Mouse (Mus musculus) heart, postnatal 10 days (tissue): ENCODE data around the gene Herc1. TPM values are rescaled to one million over a fixed set of nuclear protein-coding genes. Genes with fewer than 3 reads are reported as not detected.

Source experiments
- DNase-seq, 2 experiments: peaks; one replicate each; pipeline ENCODE4 v3.0.0; 2021
- intact Hi-C: fragments of 180-260 bp; cut with DNase I; formaldehyde crosslinking; loops from one replicate; pipeline ENCODE4 v1.15.1; 2025
- total RNA-seq, 2 experiments: library from RNA; stranded (reverse); gene quantifications; 2 replicates each; pipeline ENCODE4 v1.2.3; 2021

The Herc1 gene
- total RNA-seq, 2 experiments from 2014 or later: 48.3 to 50.4 TPM

DNA sequence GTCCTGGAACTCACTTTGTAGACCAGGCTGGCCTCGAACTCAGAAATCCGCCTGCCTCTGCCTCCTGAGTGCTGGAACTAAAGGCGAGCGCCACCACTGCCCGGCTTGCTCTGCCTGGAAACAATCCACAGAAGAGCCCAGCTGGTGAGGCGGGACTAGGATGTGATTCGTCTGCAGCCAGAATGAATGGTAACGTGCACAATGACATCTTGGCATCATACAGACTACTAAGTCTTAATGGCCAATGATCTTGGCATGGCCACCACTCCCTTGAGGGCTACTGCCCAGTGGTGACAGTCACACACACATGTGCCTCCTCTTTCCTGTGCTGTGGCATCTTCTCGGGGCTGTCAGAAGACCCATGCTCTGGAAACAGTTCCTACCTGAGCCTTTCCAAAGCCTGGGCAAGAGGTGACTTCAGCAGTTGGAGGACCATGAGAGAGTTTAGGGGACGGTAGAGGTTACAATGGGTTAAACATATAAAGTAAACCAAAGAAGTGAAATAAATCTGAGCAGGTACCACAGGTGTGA, 165.5 kb downstream of the Herc1 start:
- peak in 1 of 2 experiments; percentile 24 for DNase-seq
- intact Hi-C loops: loop anchor here (2.0 to 5.0 kb wide), 2 partner anchors 77 to 97 kb away; partner anchors contain the start of gene Usp3

DNA sequence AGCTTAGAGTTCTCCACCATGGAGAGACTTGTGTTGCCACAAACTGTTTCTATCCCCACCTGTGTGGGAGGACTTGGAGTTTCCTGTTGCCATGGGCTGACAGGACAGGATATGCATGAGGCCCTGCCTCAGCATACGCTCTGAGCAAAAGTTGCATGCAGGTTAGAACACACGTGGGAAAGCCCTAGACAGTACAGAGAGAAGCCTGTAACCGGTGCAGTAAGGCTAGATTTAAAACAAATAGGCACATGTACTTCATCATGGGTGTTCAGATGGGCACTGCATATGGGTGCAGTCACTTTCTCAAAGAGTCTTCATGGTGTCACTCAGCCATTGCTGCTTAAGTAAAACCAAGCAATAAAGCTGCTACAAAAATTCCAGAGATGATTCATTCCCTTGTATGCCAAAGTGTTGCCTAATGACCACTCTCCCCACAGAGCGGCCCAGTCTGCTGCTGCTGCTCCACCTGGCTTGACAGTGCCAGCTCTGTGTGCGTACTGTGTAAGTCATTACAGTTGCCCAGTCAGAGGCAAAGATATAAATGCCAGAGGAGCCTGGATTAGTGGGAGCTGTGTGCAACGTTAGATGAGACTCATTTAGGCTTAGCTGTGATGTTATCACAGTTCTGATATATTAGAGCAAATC, 166.2 kb downstream of the Herc1 start:
- intact Hi-C loops: loop anchor here (5.0 kb wide), 1 partner anchor 96 kb away; no protein-coding TSS in a partner anchor
- DNase-seq: peak in 1 of 2 experiments; percentile 39

DNA sequence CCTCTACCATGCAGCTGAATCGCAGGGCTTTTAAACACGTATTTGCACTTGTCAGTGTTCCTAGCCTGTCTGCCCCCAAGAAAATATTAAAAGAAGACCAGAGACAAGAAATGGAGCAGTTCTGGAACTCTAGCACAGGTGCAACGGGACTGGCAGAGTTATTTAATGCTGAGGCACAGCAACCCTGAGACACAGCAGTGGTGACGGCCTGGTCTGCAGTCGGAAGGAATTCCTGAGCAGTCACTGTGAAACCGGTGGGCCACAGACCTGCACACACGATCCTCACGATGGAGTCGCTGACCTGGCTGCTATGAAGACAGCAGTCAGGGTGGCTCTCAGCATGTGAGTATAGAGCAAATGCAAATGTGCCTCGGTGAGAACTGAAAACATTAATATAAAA, 167.5 kb downstream of the Herc1 start:
- intact Hi-C loops: loop anchor here (5.0 kb wide), 1 partner anchor 95 kb away; no protein-coding TSS in a partner anchor
- no peak for DNase-seq

DNA sequence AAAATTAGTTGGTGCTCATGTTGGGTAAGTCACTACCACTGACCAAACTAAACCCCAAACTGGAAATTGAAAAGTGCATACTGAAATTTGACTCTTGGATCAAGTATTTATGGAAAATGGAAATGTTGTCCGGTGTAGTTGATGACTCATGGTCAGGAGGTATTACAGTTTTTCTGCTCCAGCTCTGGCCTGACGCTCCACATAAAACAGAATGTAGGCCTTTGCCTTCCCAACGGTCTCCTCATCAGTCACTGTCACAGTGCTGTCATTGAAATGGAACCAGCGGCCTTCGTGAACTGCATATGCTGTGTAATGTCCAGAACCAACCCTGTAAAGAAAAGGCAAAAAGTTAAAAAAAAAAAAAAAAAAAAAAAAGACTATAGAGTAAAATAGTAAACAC, 168.0 kb downstream of the Herc1 start:
- intact Hi-C loops: loop anchor here (5.0 kb wide), 1 partner anchor 94 kb away; no protein-coding TSS in a partner anchor
- no peak for DNase-seq

DNA sequence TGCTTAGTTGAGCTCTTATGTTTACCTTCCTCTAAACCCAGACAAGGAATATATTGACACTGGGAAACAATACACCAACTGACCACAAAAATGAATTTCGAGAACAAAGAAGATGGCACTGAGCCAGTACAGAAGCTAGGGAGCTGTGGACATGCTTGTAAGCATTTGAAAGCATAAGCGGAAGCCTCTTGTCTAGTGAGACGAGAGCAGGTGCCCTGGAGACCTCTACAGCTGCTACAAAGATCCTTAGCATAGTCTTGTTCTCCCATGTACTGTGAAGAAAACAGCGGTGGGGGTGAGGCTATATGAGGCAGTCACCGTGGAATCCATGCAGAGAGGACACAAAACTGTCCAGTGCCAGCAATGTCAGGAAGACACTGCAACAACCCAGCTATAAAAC, 168.7 kb downstream of the Herc1 start:
- DNase-seq: peak in 1 of 2 experiments; percentile 25
- intact Hi-C loops: loop anchor here (5.0 kb wide), 1 partner anchor 93 kb away; no protein-coding TSS in a partner anchor

GRCm38 (mm10) chr9:66520299-66520698, 170.0 kb downstream of the Herc1 start:
- no peak for DNase-seq
- intact Hi-C loops: no loop called here

DNA sequence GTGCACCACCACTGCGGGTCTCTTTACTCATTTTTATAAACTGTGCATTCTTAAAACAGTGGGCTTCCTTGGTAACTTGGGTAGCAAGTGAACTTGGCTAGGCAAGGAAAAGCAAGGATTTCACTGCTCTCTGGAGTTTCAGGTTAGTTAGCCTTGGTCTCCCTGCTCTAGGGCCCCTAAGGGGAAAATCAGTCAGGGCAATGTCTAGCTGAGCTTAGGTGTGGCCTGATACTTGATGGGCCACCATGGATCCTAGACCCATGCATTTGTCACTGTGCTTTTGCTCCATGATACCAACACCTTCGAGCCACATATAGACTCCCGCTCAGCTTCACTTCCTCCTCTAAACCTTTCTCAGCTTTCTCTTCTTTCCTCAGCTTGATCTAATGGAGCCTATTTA, 171.3 kb downstream of the Herc1 start:
- intact Hi-C loops: no loop called here
- DNase-seq: no peak

- no peak for DNase-seq
- intact Hi-C loops: no loop called here
These were observed 192.5 kb downstream of the Herc1 start for GRCm38 (mm10) chr9:66542785-66543184.

Other genes starting within 250 kb of the Herc1 start
- gene Snx1, start 223.9 kb upstream of the Herc1 start, total RNA-seq: 10 to 100 TPM; 38.5 to 41.3 TPM
- gene Ciao2a, start 223.8 kb upstream of the Herc1 start, total RNA-seq: 10 to 100 TPM; 84.0 to 85.4 TPM
- gene Dapk2, start 192.2 kb upstream of the Herc1 start, total RNA-seq: 1 to 10 TPM; 5.1 to 5.3 TPM
- 10 to 100 TPM; 69.0 to 73.3 TPM for gene Fbxl22, start 164.1 kb downstream of the Herc1 start, total RNA-seq
- 10 to 100 TPM; 29.8 to 33.9 TPM for gene Usp3, start 242.7 kb downstream of the Herc1 start, total RNA-seq